Comparison of ENCODE assay signal across 18 mouse cellular contexts in the genomic region with DNA sequence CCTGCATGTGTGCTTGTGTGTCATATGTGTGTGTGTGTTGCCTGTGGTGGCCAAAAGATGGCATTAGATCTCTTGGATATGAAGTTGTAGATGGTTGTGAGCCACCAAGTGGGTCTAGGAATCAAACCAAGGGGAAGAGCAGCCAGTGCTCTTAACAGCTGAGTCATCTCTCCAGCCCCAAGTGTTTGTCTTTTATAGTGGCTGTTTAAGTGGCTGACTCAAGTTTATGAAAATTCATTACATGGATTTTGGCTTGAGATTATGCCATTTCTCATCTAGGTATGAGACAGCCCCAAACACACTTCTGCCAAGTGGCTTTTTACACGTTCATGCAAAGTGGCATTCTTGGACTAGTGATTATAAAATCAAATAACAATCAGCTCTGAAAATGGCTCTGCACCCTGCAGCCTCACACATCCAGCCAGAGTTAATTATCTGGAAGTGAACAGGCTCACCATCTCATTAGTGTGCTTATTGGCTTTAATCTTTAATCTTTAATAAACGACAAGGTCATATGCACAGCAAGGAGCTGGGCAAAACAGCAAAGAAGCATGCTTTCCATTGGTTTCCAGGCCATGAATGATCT. TPM values are rescaled to one million over a fixed set of nuclear protein-coding genes. Genes with fewer than 3 reads are reported as not detected.
DNase-seq lines count a peak whose midpoint lies in the region; ATAC-seq lines count a peak whose summit lies in the region.
"Had no signal": no experiment of that assay in that cellular context is flagged by ENCODE, and none has a peak within 500 bp of the region (broad histone marks: within the 10 kb centered on the region; RNA-seq: fewer than 3 reads in every experiment).

No protein-coding gene starts in this region.

- H3K36me3 ChIP-seq in hindbrain, embryonic 15.5 days, result no peaks in the 10 kb centered on the region
- no peaks in the 10 kb centered on the region for H3K36me3 ChIP-seq in hindbrain, embryonic 10.5 days
- no peaks in the 10 kb centered on the region for H3K36me3 ChIP-seq in hindbrain, embryonic 16.5 days (ENCODE audit: control insufficient read depth, insufficient read depth, low read length)
- H3K36me3 ChIP-seq: embryonic facial prominence, embryonic 12.5 days; limb, embryonic 12.5 days; liver, embryonic 13.5 days; lung, embryonic 15.5 days; stomach, embryonic 15.5 days had no signal

- no peak overlapping the region for H3K4me2 ChIP-seq in hindbrain, embryonic 15.5 days
- H3K4me2 ChIP-seq in hindbrain, embryonic 16.5 days (ENCODE audit: low read length), result no peak overlapping the region
- H3K4me2 ChIP-seq: embryonic facial prominence, embryonic 12.5 days; limb, embryonic 12.5 days; liver, embryonic 13.5 days; lung, embryonic 15.5 days; stomach, embryonic 15.5 days had no signal

- ATAC-seq in hindbrain, embryonic 15.5 days (ENCODE audit: low FRiP score, low read depth), result peak; percentile 60
- 0 out of 2 replicates have a peak, but pooled peaks have one; percentile 55 for ATAC-seq in hindbrain, embryonic 16.5 days
- no peak for ATAC-seq in CD4-positive, CD25-positive, alpha-beta regulatory T cell, adult 4 months

- no peaks in the 10 kb centered on the region for H3K9me3 ChIP-seq in hindbrain, embryonic 15.5 days
- no peaks in the 10 kb centered on the region for H3K9me3 ChIP-seq in hindbrain, embryonic 10.5 days
- H3K9me3 ChIP-seq in hindbrain, embryonic 16.5 days (ENCODE audit: control insufficient read depth, low read length), result no peaks in the 10 kb centered on the region
- H3K9me3 ChIP-seq: embryonic facial prominence, embryonic 12.5 days; limb, embryonic 12.5 days; liver, embryonic 13.5 days; lung, embryonic 15.5 days; stomach, embryonic 15.5 days had no signal

- H3K27me3 ChIP-seq in hindbrain, embryonic 15.5 days, result no peaks in the 10 kb centered on the region
- no peaks in the 10 kb centered on the region for H3K27me3 ChIP-seq in hindbrain, embryonic 10.5 days (ENCODE audit: insufficient read depth, poor library complexity, severe bottlenecking)
- no peaks in the 10 kb centered on the region for H3K27me3 ChIP-seq in hindbrain, embryonic 16.5 days (replicated peaks; ENCODE audit: control insufficient read depth, insufficient read depth, low read length)
- H3K27me3 ChIP-seq: embryonic facial prominence, embryonic 12.5 days; liver, embryonic 13.5 days; lung, embryonic 15.5 days; stomach, embryonic 15.5 days had no signal

- peak overlapping the region; percentile 53 for H3K27ac ChIP-seq in hindbrain, embryonic 15.5 days (replicated peaks)
- H3K27ac ChIP-seq in hindbrain, embryonic 10.5 days, result no peak overlapping the region
- no peak overlapping the region for H3K27ac ChIP-seq in hindbrain, embryonic 16.5 days (ENCODE audit: low read depth, low read length)
- H3K27ac ChIP-seq: embryonic facial prominence, embryonic 12.5 days; limb, embryonic 12.5 days; liver, embryonic 13.5 days; lung, embryonic 15.5 days; stomach, embryonic 15.5 days had no signal

- no peak overlapping the region for H3K9ac ChIP-seq in hindbrain, embryonic 15.5 days
- no peak overlapping the region for H3K9ac ChIP-seq in hindbrain, embryonic 16.5 days (ENCODE audit: low read depth, low read length)
- H3K9ac ChIP-seq: embryonic facial prominence, embryonic 12.5 days; limb, embryonic 12.5 days; liver, embryonic 13.5 days; lung, embryonic 15.5 days; stomach, embryonic 15.5 days had no signal

- peaks cover 1% of the 10 kb centered on the region; the same call in 1 of the 2 replicates for H3K4me1 ChIP-seq in hindbrain, embryonic 15.5 days (replicated peaks)
- no peaks in the 10 kb centered on the region for H3K4me1 ChIP-seq in hindbrain, embryonic 10.5 days (replicated peaks)
- H3K4me1 ChIP-seq in hindbrain, embryonic 16.5 days (ENCODE audit: control insufficient read depth, insufficient read depth, low read depth, low read length), result no peaks in the 10 kb centered on the region; the same call in 1 of the 2 replicates
- H3K4me1 ChIP-seq: embryonic facial prominence, embryonic 12.5 days; limb, embryonic 12.5 days; liver, embryonic 13.5 days; lung, embryonic 15.5 days; stomach, embryonic 15.5 days had no signal

- 37% methylated on average over 2 of the region's 2 CpGs for WGBS in hindbrain, embryonic 15.5 days
- 77% methylated on average over 2 of the region's 2 CpGs for whole genome bisulfite sequencing in hindbrain, embryonic 10.5 days
- WGBS in hindbrain, embryonic 16.5 days, result 25% methylated on average over 2 of the region's 2 CpGs

- no peak overlapping the region for H3K4me3 ChIP-seq in hindbrain, embryonic 15.5 days
- H3K4me3 ChIP-seq in hindbrain, embryonic 10.5 days, result no peak overlapping the region
- H3K4me3 ChIP-seq in hindbrain, embryonic 16.5 days (ENCODE audit: low read length), result no peak overlapping the region
- H3K4me3 ChIP-seq: embryonic facial prominence, embryonic 12.5 days; limb, embryonic 12.5 days; liver, embryonic 13.5 days; lung, embryonic 15.5 days; stomach, embryonic 15.5 days had no signal

- no peak for DNase-seq in hindbrain, embryonic 10.5 days (ENCODE audit: low spot score)
- peak; percentile 52 for DNase-seq in retina, postnatal 1 day
- no peak for DNase-seq in retina, embryonic 14.5 days (ENCODE audit: low spot score)
- no peak for DNase-seq in adrenal gland, postnatal 25 days
- DNase-seq: adrenal gland, adult 2 months; cerebellum, adult 11-12 months; kidney, adult 11 months; kidney, postnatal 14 days; layer of hippocampus, adult 9-11 months; liver, embryonic 13.5 days; right cerebral cortex, postnatal 14 days had no signal

RNA-seq across cellular contexts. Expression of a gene that starts 43.3 kb away (rescaled TPM):
- polyA plus RNA-seq in hindbrain, embryonic 15.5 days (2015; fragmentation: Nextera tagmentation; extraction: Ambion mirVana), result 65.8 and 81.7 TPM in 2 replicates
- polyA plus RNA-seq in hindbrain, embryonic 10.5 days (2016; fragmentation: Nextera tagmentation; extraction: Ambion mirVana), result 1.7 and 2.9 TPM in 2 replicates
- 89.0 and 101 TPM in 2 replicates for polyA plus RNA-seq in hindbrain, embryonic 16.5 days (2015; fragmentation: Nextera tagmentation; extraction: Ambion mirVana)
- polyA plus RNA-seq in CD4-positive, CD25-positive, alpha-beta regulatory T cell, adult 4 months (2017; shearing (Covaris generic)), result 1 to 10 TPM; 1.4 to 5.1 TPM
- total RNA-seq in adrenal gland, postnatal 25 days (2021), result 179 and 220 TPM in 2 replicates

Comparison
In these comparisons a context has a peak if more than half of its experiments do, and no peak if none do; other contexts are left out.
1. RNA of a gene that starts 43.3 kb away (polyA plus RNA-seq): 89.0 to 101 TPM in hindbrain, embryonic 16.5 days and 65.8 to 81.7 TPM in hindbrain, embryonic 15.5 days; 1.4 to 5.1 TPM in CD4-positive, CD25-positive, alpha-beta regulatory T cell, adult 4 months and 1.7 to 2.9 TPM in hindbrain, embryonic 10.5 days; every median in the first group is over 10 times any median in the second.